Mouse (Mus musculus): ENCODE measurements around the gene Naaladl2.
"Not testable (repeated sequence)": the region's sequence is repeated elsewhere in the genome, so short reads cannot be mapped to it uniquely, and the experiment has no call there.

Naaladl2 gene

DNA sequence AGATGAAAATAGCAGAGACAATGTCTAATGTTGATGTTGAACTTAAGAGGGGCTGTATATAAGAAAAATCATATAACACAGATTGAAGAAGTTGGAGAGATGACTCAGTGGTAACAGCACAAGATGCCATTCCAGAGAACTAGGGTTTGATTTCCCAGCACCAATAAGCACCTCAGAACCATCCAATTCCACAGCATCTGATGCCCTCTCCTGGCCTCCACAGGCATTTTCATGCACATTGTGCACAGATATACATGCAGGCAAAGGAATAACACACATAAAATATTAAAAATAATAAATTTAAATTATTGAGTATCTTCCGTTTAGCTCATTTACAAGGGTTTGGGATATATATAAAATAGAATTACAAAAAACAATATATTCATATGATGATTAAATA lies 926.6 kb downstream of the Naaladl2 start:
- DNase-seq = no peak

DNA sequence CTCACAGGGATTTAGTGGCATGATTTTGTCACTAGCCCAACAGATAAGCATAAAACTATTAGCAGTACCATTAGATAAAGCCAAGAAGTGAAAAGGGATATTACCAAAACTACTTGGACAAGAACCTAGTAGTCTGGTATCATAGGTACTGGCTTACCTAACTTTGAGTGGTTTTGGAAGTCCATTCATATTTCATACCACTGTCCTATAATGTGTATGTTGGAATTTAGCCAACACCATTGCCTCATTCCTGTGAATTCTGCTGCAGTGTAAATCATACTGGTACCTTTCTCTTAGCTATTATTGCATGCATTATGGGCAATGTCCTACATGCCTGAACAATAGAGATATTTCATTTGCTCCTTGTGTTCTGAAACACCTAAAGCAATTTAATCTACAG lies 977.5 kb downstream of the Naaladl2 start:
- no peak for DNase-seq

DNA sequence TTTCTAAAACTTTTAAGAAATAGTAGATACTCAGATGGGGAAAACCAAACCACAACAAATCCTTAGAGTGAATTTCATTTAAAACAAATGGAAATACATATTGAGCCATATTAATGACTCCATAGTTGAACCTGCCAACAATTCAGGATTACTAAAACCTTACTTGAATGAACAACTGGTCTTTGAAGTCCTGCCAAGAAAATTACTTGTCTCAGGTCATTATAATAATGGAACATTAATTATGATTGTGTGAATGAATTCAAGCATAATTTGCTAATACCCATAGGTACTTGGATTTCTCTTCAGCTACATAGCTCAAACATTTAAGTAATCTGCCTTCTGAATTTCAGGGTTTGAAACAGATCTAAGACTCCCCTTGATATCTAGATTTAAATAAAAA lies 980.1 kb downstream of the Naaladl2 start:
- DNase-seq = no peak

DNA sequence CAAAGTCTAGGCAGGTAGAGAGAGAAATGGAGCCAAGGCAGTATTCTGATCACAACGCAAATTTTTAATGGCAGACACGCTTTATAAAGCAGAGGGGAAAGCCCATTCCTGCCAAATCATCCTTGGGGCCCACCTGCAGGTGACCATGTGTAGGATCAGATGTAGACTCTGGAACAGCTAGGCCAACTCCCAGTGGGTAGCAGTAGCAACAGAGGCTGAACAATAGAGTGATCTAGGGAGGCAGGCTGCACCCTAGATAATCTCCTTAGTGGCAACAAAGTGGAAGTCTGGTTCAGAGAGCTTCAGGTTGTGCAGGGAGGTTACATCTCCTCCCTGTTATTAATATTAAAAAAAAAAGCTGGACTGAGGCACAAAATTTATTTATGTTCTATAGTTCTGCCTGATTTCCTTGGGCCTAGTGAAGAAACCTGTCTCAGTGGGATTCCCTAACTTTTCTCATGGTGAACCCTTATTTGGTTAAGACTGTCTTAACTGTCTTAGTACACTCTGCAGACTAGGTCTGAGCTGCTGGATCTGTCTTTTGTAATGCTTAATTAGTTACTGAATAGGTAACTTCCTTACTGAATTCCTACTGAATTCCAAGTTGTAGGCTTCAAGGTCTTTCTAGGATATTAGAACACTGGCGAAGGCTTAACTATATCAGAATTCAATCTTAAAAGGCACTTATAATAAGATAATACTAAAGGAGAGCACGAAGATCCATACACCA lies 992.8 kb downstream of the Naaladl2 start:
- DNase-seq = not testable (repeated sequence)

DNA sequence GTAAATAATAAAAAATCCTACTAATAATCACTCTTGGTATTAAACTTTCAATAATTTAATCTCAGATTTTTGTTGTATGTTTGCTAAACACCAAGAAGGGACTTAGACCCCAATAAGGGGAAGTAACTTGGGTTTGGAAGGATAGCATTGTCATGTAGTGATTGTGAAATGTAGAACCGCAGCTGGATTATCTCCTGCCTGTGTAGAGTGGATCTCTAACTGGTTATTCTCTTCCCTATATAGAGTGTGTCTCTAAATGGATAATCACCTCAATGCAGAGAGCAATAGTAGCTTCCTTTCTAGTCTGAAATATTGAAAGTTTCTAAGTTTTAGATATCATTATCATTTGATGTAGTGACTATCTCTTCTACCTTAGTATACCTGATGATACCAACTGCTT lies 1001.3 kb downstream of the Naaladl2 start:
- no peak for DNase-seq

DNA sequence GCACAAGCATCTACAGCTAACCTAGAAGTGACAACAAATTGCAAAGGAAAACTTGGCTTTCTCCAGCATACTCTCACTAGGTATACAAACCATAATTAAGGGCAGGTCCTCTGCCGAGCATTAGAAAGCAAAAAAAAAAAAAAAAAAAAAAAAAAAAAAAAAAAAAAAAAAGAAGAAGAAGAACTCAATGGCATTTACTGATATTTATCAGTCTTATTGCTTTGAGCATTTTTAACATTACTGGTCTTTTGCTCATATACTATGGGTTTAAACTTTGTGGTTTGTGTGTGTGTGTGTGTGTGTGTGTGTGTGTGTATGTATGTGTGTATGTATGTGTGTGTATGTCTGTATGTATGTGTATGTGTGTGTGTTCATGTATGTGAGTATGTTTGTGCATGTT lies 1006.1 kb downstream of the Naaladl2 start:
- no peak for DNase-seq

DNA sequence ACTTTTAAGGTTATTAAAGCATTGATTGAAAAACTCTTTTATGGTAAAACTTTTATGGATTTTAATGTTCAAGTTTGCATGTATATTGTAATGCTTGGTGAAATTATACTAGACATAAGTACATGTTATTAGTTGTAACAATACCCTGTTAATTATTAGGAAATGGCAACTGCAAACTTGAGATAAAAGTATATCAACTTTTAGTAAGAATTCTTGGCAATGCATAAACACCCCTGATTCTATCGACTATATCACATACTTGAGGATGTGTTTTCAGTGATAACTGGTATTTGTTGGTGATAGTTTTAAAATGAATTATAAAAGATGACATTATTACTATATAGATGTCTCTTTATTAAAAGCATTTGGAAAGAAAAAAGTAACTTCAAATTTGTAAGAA lies 1017.9 kb downstream of the Naaladl2 start:
- no peak for DNase-seq

DNA sequence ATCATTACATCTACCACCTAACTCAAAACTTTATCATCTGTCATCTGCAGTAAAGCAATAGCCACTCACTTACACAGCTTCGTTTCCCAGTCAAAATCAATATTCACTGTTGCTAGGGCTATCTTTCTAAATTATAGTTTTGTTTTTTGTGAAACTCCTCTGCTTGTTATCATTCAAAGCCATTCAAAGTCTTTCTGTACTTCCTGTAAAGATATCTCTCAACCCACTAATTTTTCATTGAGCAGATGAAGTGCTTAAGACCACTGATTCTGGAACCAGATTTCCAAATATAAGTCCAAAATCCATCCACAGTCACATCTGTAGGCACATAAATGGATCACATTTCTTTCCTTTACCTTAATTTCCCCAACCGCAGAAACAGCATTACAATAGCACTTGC lies 1020.0 kb downstream of the Naaladl2 start:
- no peak for DNase-seq

DNA sequence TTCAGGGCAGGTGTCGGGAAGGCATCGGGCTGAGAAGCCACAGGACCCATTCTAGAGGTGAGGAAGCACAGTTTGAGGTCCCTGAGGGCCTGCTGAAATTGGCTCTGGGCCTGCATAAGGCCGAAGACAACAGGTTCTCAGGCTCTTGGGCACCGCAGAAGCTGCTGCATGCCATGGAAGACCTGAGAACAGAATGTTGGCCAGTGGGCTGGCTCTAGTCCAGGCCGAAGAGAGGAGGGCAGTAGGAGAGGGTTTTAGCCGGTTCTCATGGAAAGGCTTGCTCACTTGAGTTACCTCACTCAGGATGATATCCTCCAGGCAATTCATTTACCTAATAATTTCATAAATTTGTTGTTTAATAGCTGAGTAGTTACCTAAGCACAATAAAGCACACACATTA lies 1025.9 kb downstream of the Naaladl2 start:
- DNase-seq = peak; percentile 23 to 38

DNA sequence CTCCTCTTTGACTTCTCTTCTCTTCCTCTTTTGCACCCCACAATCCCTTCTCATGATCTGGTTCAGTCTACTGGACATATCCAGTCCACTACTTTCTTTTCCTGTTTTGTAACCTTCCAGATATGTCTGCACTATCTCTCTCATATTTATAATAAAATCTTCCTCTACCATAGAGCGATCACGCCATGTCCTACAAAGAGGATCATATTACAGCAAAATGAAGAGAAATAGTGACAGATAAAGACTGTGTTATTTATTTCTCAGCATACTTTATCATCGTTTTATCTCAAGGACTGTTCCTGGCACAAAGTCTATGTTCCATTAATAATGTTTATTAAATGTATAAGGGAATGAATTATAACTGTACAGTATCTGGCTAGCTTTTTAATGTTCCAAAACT lies 1029.2 kb downstream of the Naaladl2 start:
- no peak for DNase-seq

DNA sequence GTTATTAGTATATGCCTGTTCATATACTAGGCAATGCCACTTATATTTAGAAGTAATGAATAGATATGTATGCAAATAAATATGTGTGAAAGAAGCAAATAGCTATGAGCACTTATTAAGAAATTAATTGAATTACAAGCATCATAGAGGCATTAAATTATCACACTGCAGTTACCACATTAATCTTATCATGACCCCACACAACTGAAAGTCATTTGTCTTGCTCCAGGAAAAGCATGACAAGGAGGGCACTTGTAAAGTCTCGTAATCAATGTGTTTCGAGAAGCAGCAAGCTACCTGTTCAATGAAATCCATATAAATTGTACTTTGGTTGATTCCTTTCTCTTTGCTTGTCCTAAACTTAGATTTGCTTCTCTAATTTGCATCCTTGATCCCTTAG lies 1030.7 kb downstream of the Naaladl2 start:
- DNase-seq = no peak

DNA sequence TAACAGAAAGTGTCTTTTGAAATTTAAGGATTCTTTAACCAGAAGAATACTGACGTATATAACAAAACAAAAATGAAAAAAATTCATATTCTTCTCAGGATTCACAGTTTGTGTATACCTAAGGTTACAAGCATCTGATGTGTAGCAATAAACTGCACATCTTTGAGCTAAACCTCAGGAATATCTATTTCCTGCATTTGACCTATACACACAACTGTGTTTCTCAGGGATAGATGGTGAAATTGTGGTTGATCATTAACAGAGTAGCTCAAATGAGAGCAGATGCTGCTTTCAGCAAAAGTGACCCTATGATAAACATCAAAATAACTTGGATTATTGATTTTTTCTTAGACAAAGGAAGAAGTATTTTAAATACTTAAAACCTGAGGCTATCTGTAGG lies 1037.7 kb downstream of the Naaladl2 start:
- no peak for DNase-seq

DNA sequence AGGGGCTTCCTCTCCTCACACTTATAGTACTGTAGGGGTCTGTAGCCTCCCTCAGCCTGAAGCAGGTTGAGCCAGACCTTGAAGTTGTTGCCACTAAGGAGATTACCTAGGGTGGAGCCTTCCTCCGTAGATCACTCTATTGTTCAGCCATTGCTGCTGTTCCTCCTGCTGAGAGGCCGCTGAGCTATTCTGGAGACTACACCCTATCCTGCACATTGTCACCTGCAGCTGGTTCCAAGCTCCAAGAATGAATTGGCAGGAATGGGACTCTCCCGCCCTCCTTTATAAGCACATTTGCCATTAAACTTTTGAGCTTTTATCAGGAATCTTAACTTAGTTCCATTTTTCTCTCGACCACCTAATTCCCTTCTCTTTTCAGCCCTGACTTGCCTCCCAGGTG lies 1064.3 kb downstream of the Naaladl2 start:
- DNase-seq = no peak

DNA sequence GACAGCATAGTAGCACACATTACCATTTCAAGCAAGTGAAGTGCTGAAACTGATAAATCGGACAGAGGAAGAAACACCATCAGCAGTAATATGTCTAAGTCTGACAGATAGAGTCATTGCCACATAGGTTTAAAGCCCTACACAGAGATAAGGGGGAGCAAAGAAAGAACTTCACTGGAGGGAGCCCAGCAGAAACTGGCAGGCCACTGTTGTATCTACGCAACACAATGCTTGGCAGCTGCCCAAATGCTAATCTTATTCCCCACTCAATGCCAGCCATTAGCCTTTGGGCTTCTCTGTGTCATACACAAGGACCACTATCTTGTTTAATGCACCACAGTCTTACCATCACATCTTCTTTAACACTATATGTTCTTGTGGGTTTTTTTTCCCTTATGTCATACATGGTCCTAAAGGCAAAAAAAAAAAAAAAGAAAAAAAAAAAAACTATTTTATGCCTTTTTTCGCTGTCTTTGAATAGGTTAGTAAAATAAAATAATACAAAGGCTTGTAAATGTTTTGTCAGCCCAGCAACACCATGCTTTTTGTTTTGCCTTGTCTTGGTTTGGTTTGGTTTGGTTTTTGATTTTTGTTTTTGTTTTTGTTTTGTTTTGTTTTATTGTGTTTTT lies 1072.8 kb downstream of the Naaladl2 start:
- peak in 1 of 2 experiments; percentile 5 for DNase-seq

DNA sequence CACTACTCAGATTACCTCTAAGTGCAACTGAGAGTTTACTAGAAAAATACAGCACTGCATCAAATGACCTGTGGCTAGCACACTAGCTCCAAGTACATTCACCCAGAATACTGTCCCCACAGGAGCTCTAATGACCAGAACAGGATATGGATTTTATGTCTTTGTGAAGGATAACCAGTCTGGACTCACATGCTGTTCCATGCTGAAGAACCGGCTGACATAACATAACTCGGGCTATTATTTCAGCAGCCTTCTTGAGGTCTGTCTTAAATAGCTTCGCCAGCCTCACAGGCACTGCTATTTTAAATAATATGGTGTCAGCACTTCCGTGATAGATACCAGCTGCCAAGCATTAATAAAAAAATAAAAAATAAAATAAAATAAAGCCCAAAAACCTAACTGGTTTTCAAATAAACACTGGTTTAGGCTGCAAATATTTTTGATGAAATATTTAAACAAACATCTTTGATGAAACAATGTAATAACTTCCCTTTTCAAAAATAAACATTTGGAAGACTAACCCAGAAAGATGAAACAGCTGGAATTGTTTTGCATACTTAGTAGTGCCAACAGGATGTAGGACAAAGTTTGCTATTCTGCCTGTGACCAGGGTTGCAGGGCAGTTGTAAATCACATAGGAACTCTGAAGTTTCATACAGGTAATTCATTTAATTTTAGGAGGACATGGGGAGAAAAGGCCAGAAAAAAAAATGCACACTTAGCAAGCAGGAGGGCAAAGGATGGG lies 1073.5 kb downstream of the Naaladl2 start:
- DNase-seq = no peak

DNA sequence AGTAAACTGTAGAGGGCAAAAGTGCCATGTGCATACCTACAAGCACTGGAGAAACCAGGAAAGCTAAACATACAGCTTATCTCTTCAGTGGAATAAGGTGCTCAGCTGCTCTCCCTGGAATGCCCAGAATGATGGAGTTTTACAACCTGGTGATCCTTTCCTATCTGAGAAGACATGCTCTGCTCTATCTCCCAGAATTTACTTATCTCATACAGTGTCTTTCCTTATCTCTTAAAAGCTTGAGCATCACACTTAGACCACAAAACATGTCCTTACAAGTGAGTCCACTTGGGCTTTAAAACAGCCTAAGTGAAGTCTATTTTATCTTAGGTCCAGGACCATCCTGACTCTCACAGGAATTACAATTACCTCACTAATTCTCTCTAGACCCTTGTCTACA lies 1095.8 kb downstream of the Naaladl2 start:
- no peak for DNase-seq

DNA sequence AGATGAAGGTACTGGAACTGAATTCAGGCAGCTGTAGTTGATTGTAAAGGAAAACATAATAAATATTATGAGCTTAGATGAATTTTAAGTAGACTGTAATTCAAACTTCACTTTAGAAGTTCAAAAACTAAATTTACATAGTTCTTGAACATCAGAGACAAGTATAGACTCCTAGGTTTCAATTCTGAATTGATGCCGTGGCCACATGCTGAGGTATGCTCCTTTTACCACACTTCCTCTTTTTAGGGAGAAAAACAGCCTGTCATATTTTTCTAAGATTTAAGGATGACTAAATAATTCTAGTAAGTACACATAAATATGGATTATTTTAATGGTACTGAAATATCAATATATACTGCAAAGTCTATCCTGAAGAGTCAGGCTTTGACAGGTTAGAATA lies 1142.3 kb downstream of the Naaladl2 start:
- no peak for DNase-seq

DNA sequence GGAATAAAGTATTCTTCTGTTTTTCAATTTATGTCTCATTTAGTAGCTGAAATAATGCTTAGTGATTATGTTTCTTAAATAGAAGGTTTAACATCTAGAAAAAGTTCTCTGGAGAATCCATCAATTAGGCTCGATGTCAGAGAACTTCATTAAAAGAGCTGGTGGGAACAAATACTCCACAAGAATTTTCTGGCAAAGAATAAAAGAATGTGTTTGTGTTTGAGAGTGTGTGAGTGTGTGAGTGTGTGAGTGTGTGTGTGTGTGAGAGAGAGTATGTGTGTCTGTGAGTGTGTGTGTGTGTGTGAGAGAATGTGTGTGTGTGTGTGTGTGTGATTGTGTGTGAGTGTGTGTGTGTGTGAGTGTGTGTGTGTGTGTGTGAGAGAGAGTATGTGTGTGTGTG lies 1170.3 kb downstream of the Naaladl2 start:
- DNase-seq = no peak

DNA sequence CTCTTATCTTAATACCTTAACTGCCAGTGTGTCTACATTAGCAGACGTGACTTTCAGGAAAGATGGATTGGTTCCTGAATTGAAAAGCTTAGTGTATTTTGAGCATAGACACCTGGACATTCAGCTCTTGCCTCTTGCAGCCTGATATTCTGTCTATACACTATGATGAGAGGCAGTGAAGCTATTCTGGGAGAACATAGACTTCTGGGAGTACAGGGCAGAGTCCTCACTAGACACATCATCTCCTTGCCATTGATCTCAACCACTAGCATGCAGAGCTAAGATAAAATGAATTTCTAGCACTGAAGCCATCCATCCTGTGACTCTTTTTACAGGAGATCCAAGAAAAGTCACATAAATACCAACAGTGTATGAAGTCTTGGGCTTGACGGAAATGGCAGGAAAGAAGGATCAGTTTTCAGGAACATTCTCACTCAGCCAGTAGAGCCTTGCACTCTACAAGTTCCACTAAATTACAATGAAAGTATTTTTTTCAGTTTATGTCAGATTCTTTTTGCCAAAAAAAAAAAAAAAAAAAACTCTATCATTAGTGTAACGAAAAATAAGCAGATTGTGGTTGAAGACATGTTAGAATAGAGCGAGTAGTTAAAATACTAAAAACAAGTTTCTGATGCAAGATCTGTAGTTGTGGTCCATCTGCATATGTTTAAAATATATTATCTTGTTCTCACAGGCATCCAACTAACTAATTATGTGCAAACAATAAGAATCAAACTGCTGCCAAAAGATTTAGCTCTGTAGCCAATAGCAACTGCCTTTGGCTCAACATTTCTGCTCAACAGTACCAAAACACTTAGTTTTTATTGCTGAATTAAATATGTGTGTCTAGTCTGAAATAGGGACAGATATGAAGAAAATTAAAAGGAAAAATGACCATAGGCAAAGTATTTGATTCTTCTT lies 1171.1 kb downstream of the Naaladl2 start:
- no peak for DNase-seq

DNA sequence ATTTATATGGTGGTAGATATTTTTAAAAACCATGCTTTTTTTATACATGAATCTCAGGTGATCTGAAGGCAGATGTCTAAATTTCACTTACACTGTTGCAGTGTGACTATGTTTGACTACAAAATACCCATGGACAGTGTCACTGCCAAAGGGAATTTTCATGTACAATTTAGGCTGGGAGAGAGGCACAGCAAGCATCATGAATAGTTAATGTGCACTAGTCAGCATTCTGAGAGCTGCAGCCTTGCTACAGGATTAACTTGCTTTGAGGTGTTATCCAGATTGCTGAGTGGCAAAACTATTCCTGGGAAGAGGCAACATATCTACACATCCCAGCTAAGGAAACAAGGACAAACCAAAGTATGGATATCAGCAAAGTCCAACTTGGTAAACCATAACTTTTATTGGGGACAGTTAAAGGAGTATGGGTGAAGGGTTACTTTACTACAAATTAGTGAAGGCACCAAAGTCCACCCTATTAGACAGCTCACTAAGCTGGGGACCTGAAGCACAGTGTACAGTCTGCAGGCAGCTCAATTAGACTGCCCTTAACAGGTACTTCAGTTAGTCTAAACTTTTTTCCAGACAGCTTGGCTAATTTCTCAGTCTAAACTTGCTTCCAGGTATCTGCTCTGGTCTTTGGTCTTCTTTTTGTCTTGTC lies 1181.0 kb downstream of the Naaladl2 start:
- DNase-seq = no peak

DNA sequence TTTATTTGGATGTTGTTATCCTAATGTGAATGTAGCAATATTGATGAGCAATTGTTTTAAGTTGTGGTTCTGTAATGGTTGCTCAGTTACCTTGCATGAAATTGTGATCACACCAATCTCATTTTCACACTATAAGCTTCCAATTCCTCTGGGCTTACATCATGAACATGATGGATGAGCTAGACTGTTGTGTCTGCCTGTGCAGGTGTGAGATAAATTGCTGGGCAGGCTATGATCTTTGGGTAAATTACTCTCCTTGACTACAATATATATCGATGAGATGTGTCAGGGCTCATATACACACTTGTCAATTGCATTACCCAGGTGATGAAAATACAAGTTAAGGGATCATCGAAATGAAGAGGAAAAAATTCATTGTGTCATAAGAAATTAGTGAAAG lies 1197.9 kb downstream of the Naaladl2 start:
- DNase-seq = no peak

DNA sequence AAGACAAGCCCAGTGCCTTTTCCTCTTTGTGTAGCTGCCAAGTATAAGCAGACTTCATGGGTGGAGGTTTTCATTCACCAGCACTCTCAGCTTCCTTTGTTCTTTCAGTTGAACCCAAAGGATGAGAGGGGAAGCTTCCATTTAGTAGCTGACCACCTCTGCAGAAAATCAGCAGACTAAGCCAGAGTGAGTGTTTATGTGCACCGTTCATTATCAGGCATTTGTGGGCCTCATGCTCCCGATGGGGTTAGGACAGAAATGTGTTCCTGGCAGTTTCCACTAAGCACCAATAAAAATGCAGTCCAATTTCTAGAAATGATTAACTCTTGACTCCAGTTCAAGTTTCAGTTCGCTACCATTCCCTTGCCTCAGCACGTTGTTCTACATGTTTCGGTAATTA lies 1206.8 kb downstream of the Naaladl2 start:
- DNase-seq = no peak
